Mouse (Mus musculus): ENCODE results near the gene Nectin2.

DNA sequence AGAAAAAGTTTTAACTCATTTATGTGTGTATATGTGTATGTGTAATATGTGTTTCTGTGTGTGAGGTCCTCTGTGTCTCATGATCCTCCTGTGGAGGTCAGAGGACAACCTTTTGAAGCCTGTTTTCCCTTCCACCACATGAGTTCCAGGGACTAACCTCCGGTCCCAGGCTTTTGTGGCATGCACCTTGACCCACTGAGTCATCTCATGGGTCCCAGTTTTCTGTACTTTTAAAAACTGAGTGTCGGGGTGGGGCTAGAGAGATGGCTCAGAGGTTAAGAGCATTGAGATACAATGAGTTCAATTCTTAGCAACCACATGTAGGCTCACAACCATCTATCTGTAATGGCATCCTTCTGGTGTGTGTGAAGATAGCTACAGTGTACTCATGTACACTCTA is 69.6 kb downstream of the Nectin2 start:
- TF ChIP-seq GATA1 (IDR thresholded peaks at IDR 0.05; ENCODE audit: borderline replicate concordance, low read length) (no peak), FLI1 (IDR thresholded peaks at IDR 0.05; ENCODE audit: low read length) (no peak)
